Mouse (Mus musculus): ENCODE results near the gene Fam151a. TPM values are rescaled to one million over a fixed set of nuclear protein-coding genes. Genes with fewer than 3 reads are reported as not detected.
"Not testable (repeated sequence)": the region's sequence is repeated elsewhere in the genome, so short reads cannot be mapped to it uniquely, and the experiment has no call there.

Fam151a gene
- polyA plus RNA-seq, 1 experiment, result 265 TPM

GRCm38 (mm10) chr4:106705096-106705665 lies 28.5 kb upstream of the Fam151a start:
- no peaks in the 10 kb centered on the region for H3K4me1 ChIP-seq (ENCODE audit: control insufficient read depth, insufficient read depth, low read length)
- no peaks in the 10 kb centered on the region for H3K27me3 ChIP-seq (replicated peaks; ENCODE audit: control insufficient read depth, insufficient read depth, low read length)
- no peaks in the 10 kb centered on the region for H3K36me3 ChIP-seq (ENCODE audit: control insufficient read depth, insufficient read depth, low read length)
- no peak overlapping the region for H3K27ac ChIP-seq (ENCODE audit: insufficient read depth, low read depth, low read length)
- no peak for TF ChIP-seq CTCF (conservative IDR thresholded peaks at IDR 0.05; ENCODE audit: insufficient read depth, insufficient read length, low read depth, low read length)
- TF ChIP-seq POLR2A (IDR thresholded peaks at IDR 0.05; ENCODE audit: low read depth, low read length), result no peak
- no peak for DNase-seq
- WGBS, result 62% methylated on average over 8 of the region's 8 CpGs
- no peak overlapping the region for H3K4me3 ChIP-seq (ENCODE audit: insufficient read depth, low read depth, low read length)

GRCm38 (mm10) chr4:106707957-106708356 lies 25.7 kb upstream of the Fam151a start:
- no peak for TF ChIP-seq CTCF (conservative IDR thresholded peaks at IDR 0.05; ENCODE audit: insufficient read depth, insufficient read length, low read depth, low read length)
- TF ChIP-seq POLR2A (IDR thresholded peaks at IDR 0.05; ENCODE audit: low read depth, low read length), result no peak
- no peak overlapping the region for H3K4me3 ChIP-seq (ENCODE audit: insufficient read depth, low read depth, low read length)
- no peak overlapping the region for H3K27ac ChIP-seq (ENCODE audit: insufficient read depth, low read depth, low read length)
- H3K27me3 ChIP-seq (replicated peaks; ENCODE audit: control insufficient read depth, insufficient read depth, low read length), result no peaks in the 10 kb centered on the region
- 31% methylated on average over 5 of the region's 5 CpGs for whole genome bisulfite sequencing
- no peaks in the 10 kb centered on the region for H3K36me3 ChIP-seq (ENCODE audit: control insufficient read depth, insufficient read depth, low read length)
- DNase-seq, result no peak
- no peaks in the 10 kb centered on the region for H3K4me1 ChIP-seq (ENCODE audit: control insufficient read depth, insufficient read depth, low read length)

- H3K36me3 ChIP-seq (ENCODE audit: control insufficient read depth, insufficient read depth, low read length), result no peaks in the 10 kb centered on the region
- no peaks in the 10 kb centered on the region for H3K4me1 ChIP-seq (ENCODE audit: control insufficient read depth, insufficient read depth, low read length)
- no peak for TF ChIP-seq POLR2A (IDR thresholded peaks at IDR 0.05; ENCODE audit: low read depth, low read length)
- TF ChIP-seq CTCF (conservative IDR thresholded peaks at IDR 0.05; ENCODE audit: insufficient read depth, insufficient read length, low read depth, low read length), result peak; percentile 95
- no peak overlapping the region for H3K4me3 ChIP-seq (ENCODE audit: insufficient read depth, low read depth, low read length)
- WGBS, result 0% methylated on average over 8 of the region's 8 CpGs
- H3K27ac ChIP-seq (ENCODE audit: insufficient read depth, low read depth, low read length), result no peak overlapping the region
- peak; percentile 73 for DNase-seq
- no peaks in the 10 kb centered on the region for H3K27me3 ChIP-seq (replicated peaks; ENCODE audit: control insufficient read depth, insufficient read depth, low read length)
Observed at GRCm38 (mm10) chr4:106708408-106708807, 25.3 kb upstream of the Fam151a start.

- 84% methylated on average over 6 of the region's 6 CpGs for WGBS
Observed at GRCm38 (mm10) chr4:106713622-106714021, 20.1 kb upstream of the Fam151a start.

GRCm38 (mm10) chr4:106720631-106721030 lies 13.1 kb upstream of the Fam151a start:
- no peak overlapping the region for H3K4me3 ChIP-seq (ENCODE audit: insufficient read depth, low read depth, low read length)
- DNase-seq, result peak; percentile 69
- TF ChIP-seq POLR2A (IDR thresholded peaks at IDR 0.05; ENCODE audit: low read depth, low read length), result no peak
- TF ChIP-seq CTCF (conservative IDR thresholded peaks at IDR 0.05; ENCODE audit: insufficient read depth, insufficient read length, low read depth, low read length), result no peak
- H3K27ac ChIP-seq (ENCODE audit: insufficient read depth, low read depth, low read length), result no peak overlapping the region
- H3K4me1 ChIP-seq (ENCODE audit: control insufficient read depth, insufficient read depth, low read length), result no peaks in the 10 kb centered on the region
- H3K36me3 ChIP-seq (ENCODE audit: control insufficient read depth, insufficient read depth, low read length), result no peaks in the 10 kb centered on the region
- H3K27me3 ChIP-seq (replicated peaks; ENCODE audit: control insufficient read depth, insufficient read depth, low read length), result no peaks in the 10 kb centered on the region
- WGBS, result 49% methylated on average over 4 of the region's 4 CpGs

More at GRCm38 (mm10) chr4:106713622-106714021, 20.1 kb upstream of the Fam151a start:
- H3K4me3 ChIP-seq (ENCODE audit: insufficient read depth, low read depth, low read length), result no peak overlapping the region
- TF ChIP-seq POLR2A (IDR thresholded peaks at IDR 0.05; ENCODE audit: low read depth, low read length) (no peak), CTCF (conservative IDR thresholded peaks at IDR 0.05; ENCODE audit: insufficient read depth, insufficient read length, low read depth, low read length) (no peak)
- H3K4me1 ChIP-seq (ENCODE audit: control insufficient read depth, insufficient read depth, low read length), result no peaks in the 10 kb centered on the region
- H3K36me3 ChIP-seq (ENCODE audit: control insufficient read depth, insufficient read depth, low read length), result no peaks in the 10 kb centered on the region
- no peaks in the 10 kb centered on the region for H3K27me3 ChIP-seq (replicated peaks; ENCODE audit: control insufficient read depth, insufficient read depth, low read length)
- no peak for DNase-seq
- H3K27ac ChIP-seq (ENCODE audit: insufficient read depth, low read depth, low read length), result no peak overlapping the region

- Histone ChIP-seq H3K27ac (ENCODE audit: insufficient read depth, low read depth, low read length) (peak within 1 kb of the TSS; percentile 57; the same call in 1 of the 2 replicates), H3K4me1 (ENCODE audit: control insufficient read depth, insufficient read depth, low read length) (no peaks in the 10 kb centered on the region; the same call in 1 of the 2 replicates), H3K36me3 (ENCODE audit: control insufficient read depth, insufficient read depth, low read length) (no peaks in the 10 kb centered on the region), H3K27me3 (replicated peaks; ENCODE audit: control insufficient read depth, insufficient read depth, low read length) (no peaks in the 10 kb centered on the region), H3K4me3 (ENCODE audit: insufficient read depth, low read depth, low read length) (no peak within 1 kb of the TSS)
- DNase-seq, result peak; percentile 93
- 50% methylated on average over 7 of the region's 7 CpGs for WGBS
- no peak for TF ChIP-seq POLR2A (IDR thresholded peaks at IDR 0.05; ENCODE audit: low read depth, low read length)
- no peak; the same call in 1 of the 2 replicates for TF ChIP-seq CTCF (conservative IDR thresholded peaks at IDR 0.05; ENCODE audit: insufficient read depth, insufficient read length, low read depth, low read length)
Observed at GRCm38 (mm10) chr4:106730814-106731213, 2.9 kb upstream of the Fam151a start, which contains the start of gene Mroh7. Gene Mroh7 (minus strand): TSS chr4:106730925.

- not testable (repeated sequence) for H3K4me3 ChIP-seq (ENCODE audit: insufficient read depth, low read depth, low read length); H3K36me3 ChIP-seq (ENCODE audit: control insufficient read depth, insufficient read depth, low read length); H3K27ac ChIP-seq (ENCODE audit: insufficient read depth, low read depth, low read length); H3K4me1 ChIP-seq (ENCODE audit: control insufficient read depth, insufficient read depth, low read length); DNase-seq; H3K27me3 ChIP-seq (replicated peaks; ENCODE audit: control insufficient read depth, insufficient read depth, low read length)
- WGBS, result 68% methylated on average over 1 of the region's 1 CpGs
Observed at GRCm38 (mm10) chr4:106736884-106737283, 3.2 kb downstream of the Fam151a start.

All from kidney, adult 2 months (tissue).